Mouse (Mus musculus) stomach, embryonic 14.5 days (tissue): ENCODE results near the gene Acsl1. TPM values are rescaled to one million over a fixed set of nuclear protein-coding genes. Genes with fewer than 3 reads are reported as not detected.

Source experiments
- ATAC-seq: fragments of 200-750 bp; cut with Nextera tagmentation; 2 replicates; pipeline ENCODE4 v1.8.0; 2017; ENCODE audit warnings: low read depth, moderate TSS enrichment; ENCODE audit not compliant: insufficient number of reproducible peaks, insufficient read depth, low FRiP score
- H3K27ac ChIP-seq: fragments of 300-500 bp; sonication (generic); 2 replicates; pipeline ENCODE4 v1.5.1; 2014; ENCODE audit warnings: mild to moderate bottlenecking, low read length, moderate library complexity, mixed read lengths
- H3K27me3 ChIP-seq: fragments of 300-500 bp; sonication (generic); 2 replicates; pipeline ENCODE4 v1.6.1; 2014; ENCODE audit warnings: low read length, control low read depth, mixed read lengths; ENCODE audit not compliant: control insufficient read depth, insufficient read depth
- H3K36me3 ChIP-seq: fragments of 300-500 bp; sonication (generic); 2 replicates; pipeline ENCODE4 v1.6.1; 2014; ENCODE audit warnings: mild to moderate bottlenecking, control low read depth, low read length, moderate library complexity, mixed read lengths; ENCODE audit not compliant: control insufficient read depth, insufficient read depth
- H3K4me1 ChIP-seq: fragments of 300-500 bp; sonication (generic); 2 replicates; pipeline ENCODE4 v1.6.1; 2014; ENCODE audit warnings: low read length, control low read depth, mixed read lengths; ENCODE audit not compliant: control insufficient read depth, insufficient read depth
- H3K4me2 ChIP-seq: fragments of 300-500 bp; sonication (generic); replicated peaks from 2 replicates; pipeline ENCODE4 v1.6.1; 2014; ENCODE audit warnings: low read depth, low read length, control low read depth
- H3K4me3 ChIP-seq: fragments of 300-500 bp; sonication (generic); 2 replicates; pipeline ENCODE4 v1.5.1; 2014; ENCODE audit warnings: low read depth, low read length, control low read depth
- H3K9ac ChIP-seq: fragments of 300-500 bp; sonication (generic); replicated peaks from 2 replicates; pipeline ENCODE4 v1.6.1; 2014; ENCODE audit warnings: low read depth, mild to moderate bottlenecking, control low read depth, low read length, moderate library complexity, mixed read lengths
- H3K9me3 ChIP-seq: fragments of 300-500 bp; sonication (generic); 2 replicates; pipeline ENCODE4 v1.6.1; 2016; ENCODE audit warnings: low read depth, low read length, control low read depth; ENCODE audit not compliant: control insufficient read depth
- WGBS: fragments of 180-500 bp; shearing (Covaris S2); extraction: QIAGEN DNeasy Blood & Tissue Kit; methylation state at CpG from one replicate; pipeline ENCODE4 v1.1.7; 2014; 5-methylcytosine and 5-hydroxymethylcytosine counted together
- polyA plus RNA-seq: library from polyadenylated mRNA; unstranded; fragments of >200 nt; fragmentation: Nextera tagmentation; extraction: Ambion mirVana; gene quantifications from 2 replicates; pipeline ENCODE4 v1.2.1, GENCODE M21; 2014

Gene Acsl1
- 17.8 and 18.8 TPM in 2 replicates for polyA plus RNA-seq

- H3K9ac ChIP-seq: peak within 1 kb of the TSS; percentile 78
- peak within 1 kb of the TSS; percentile 89 for H3K4me3 ChIP-seq
- no peaks in the 10 kb centered on the region for H3K9me3 ChIP-seq
- H3K27ac ChIP-seq: peak within 1 kb of the TSS; percentile 78
- H3K27me3 ChIP-seq: no peaks in the 10 kb centered on the region
- ATAC-seq: peak; percentile 98
- H3K4me1 ChIP-seq: 0 out of 2 replicates have a peak, but pooled peaks cover 5% of the 10 kb centered on the region
- H3K36me3 ChIP-seq: no peaks in the 10 kb centered on the region
- H3K4me2 ChIP-seq: peak within 1 kb of the TSS; percentile 71
- WGBS: under 1% methylated on average over 106 of the region's 106 CpGs
These were observed at the start of gene Acsl1 for GRCm38 (mm10) chr8:46470792-46471781. TSS of gene Acsl1 (plus strand) at chr8:46471037.

GRCm38 (mm10) chr8:46421515-46421914 lies 49.3 kb upstream of the Acsl1 start:
- H3K9ac ChIP-seq: no peak overlapping the region
- H3K4me3 ChIP-seq: no peak overlapping the region
- H3K4me1 ChIP-seq: no peaks in the 10 kb centered on the region
- 68% methylated on average over 6 of the region's 6 CpGs for WGBS
- no peaks in the 10 kb centered on the region for H3K36me3 ChIP-seq
- no peaks in the 10 kb centered on the region for H3K9me3 ChIP-seq
- no peak for ATAC-seq
- H3K4me2 ChIP-seq: no peak overlapping the region
- H3K27me3 ChIP-seq: no peaks in the 10 kb centered on the region
- H3K27ac ChIP-seq: no peak overlapping the region

- Histone ChIP-seq H3K27me3 (no peaks in the 10 kb centered on the region), H3K9me3 (no peaks in the 10 kb centered on the region), H3K36me3 (no peaks in the 10 kb centered on the region), H3K4me3 (no peak overlapping the region), H3K4me2 (no peak overlapping the region), H3K9ac (no peak overlapping the region), H3K27ac (no peak overlapping the region), H3K4me1 (no peaks in the 10 kb centered on the region)
- ATAC-seq: no peak
These were observed 42.9 kb upstream of the Acsl1 start for GRCm38 (mm10) chr8:46427940-46428339.

- no peak for ATAC-seq
- 68% methylated on average over 7 of the region's 7 CpGs for WGBS
- H3K4me1 ChIP-seq: no peaks in the 10 kb centered on the region
- H3K9ac ChIP-seq: no peak overlapping the region
- no peaks in the 10 kb centered on the region for H3K9me3 ChIP-seq
- no peak overlapping the region for H3K4me3 ChIP-seq
- H3K4me2 ChIP-seq: no peak overlapping the region
- no peaks in the 10 kb centered on the region for H3K27me3 ChIP-seq
- H3K36me3 ChIP-seq: no peaks in the 10 kb centered on the region
- no peak overlapping the region for H3K27ac ChIP-seq
These were observed 41.0 kb upstream of the Acsl1 start for GRCm38 (mm10) chr8:46429871-46430270.

GRCm38 (mm10) chr8:46431921-46432320 lies 38.9 kb upstream of the Acsl1 start:
- no peaks in the 10 kb centered on the region for H3K36me3 ChIP-seq
- no peaks in the 10 kb centered on the region for H3K9me3 ChIP-seq
- H3K4me3 ChIP-seq: no peak overlapping the region
- 82% methylated on average over 4 of the region's 4 CpGs for WGBS
- no peak overlapping the region for H3K4me2 ChIP-seq
- H3K4me1 ChIP-seq: no peaks in the 10 kb centered on the region
- ATAC-seq: no peak
- no peaks in the 10 kb centered on the region for H3K27me3 ChIP-seq
- H3K27ac ChIP-seq: no peak overlapping the region
- no peak overlapping the region for H3K9ac ChIP-seq

- no peaks in the 10 kb centered on the region for H3K27me3 ChIP-seq
- no peak overlapping the region for H3K27ac ChIP-seq
- no peaks in the 10 kb centered on the region for H3K9me3 ChIP-seq
- no peak for ATAC-seq
- H3K4me1 ChIP-seq: no peaks in the 10 kb centered on the region
- H3K4me2 ChIP-seq: no peak overlapping the region
- WGBS: 94% methylated on average over 3 of the region's 3 CpGs
- H3K9ac ChIP-seq: no peak overlapping the region
- no peaks in the 10 kb centered on the region for H3K36me3 ChIP-seq
- no peak overlapping the region for H3K4me3 ChIP-seq
These were observed 38.3 kb upstream of the Acsl1 start for GRCm38 (mm10) chr8:46432581-46432980.

GRCm38 (mm10) chr8:46433656-46434055 lies 37.2 kb upstream of the Acsl1 start:
- H3K9ac ChIP-seq: no peak overlapping the region
- H3K4me2 ChIP-seq: no peak overlapping the region
- H3K9me3 ChIP-seq: no peaks in the 10 kb centered on the region
- 57% methylated on average over 1 of the region's 1 CpGs for WGBS
- H3K4me1 ChIP-seq: no peaks in the 10 kb centered on the region
- H3K4me3 ChIP-seq: no peak overlapping the region
- no peak for ATAC-seq
- H3K27ac ChIP-seq: no peak overlapping the region
- H3K36me3 ChIP-seq: no peaks in the 10 kb centered on the region
- H3K27me3 ChIP-seq: no peaks in the 10 kb centered on the region

- H3K9ac ChIP-seq: no peak overlapping the region
- no peak for ATAC-seq
- no peak overlapping the region for H3K4me2 ChIP-seq
- no peak overlapping the region for H3K4me3 ChIP-seq
- 70% methylated on average over 10 of the region's 10 CpGs for WGBS
- H3K27ac ChIP-seq: no peak overlapping the region
- no peaks in the 10 kb centered on the region for H3K9me3 ChIP-seq
- H3K27me3 ChIP-seq: no peaks in the 10 kb centered on the region
- H3K36me3 ChIP-seq: no peaks in the 10 kb centered on the region
- H3K4me1 ChIP-seq: no peaks in the 10 kb centered on the region
These were observed 32.3 kb upstream of the Acsl1 start for GRCm38 (mm10) chr8:46438491-46438890.
